Mouse (Mus musculus): ENCODE measurements around the gene Acin1. TPM values are rescaled to one million over a fixed set of nuclear protein-coding genes. Genes with fewer than 3 reads are reported as not detected.
A peak's percentile ranks its signal among the peaks of the same experiment; 100 is the strongest.

The Acin1 gene
- total and polyA plus RNA-seq, 2 experiments from 2014 or later, result 56.0 to 69.7 TPM

GRCm38 (mm10) chr14:54709054-54709453 is 22.3 kb upstream of the Acin1 start:
- 78% methylated on average over 9 of the region's 9 CpGs for whole genome bisulfite sequencing
- Histone ChIP-seq H3K9ac (replicated peaks; ENCODE audit: low read depth, low read length) (no peak overlapping the region), H3K36me3 (replicated peaks; ENCODE audit: control insufficient read depth, insufficient read depth, low read length) (no peaks in the 10 kb centered on the region), H3K27ac (ENCODE audit: low read depth) (no peak overlapping the region), H3K4me3 (ENCODE audit: low read depth, low read length) (no peak overlapping the region), H3K4me1 (ENCODE audit: control insufficient read depth, insufficient read depth) (peaks cover 13% of the 10 kb centered on the region), H3K27me3 (ENCODE audit: control insufficient read depth, insufficient read depth, low read length) (no peaks in the 10 kb centered on the region), H3K9me3 (replicated peaks; ENCODE audit: control insufficient read depth, low read length) (no peaks in the 10 kb centered on the region), H3K4me2 (ENCODE audit: low read depth, low read length) (no peak overlapping the region)
- DNase-seq (ENCODE audit: low spot score), result no peak
- TF ChIP-seq CTCF (IDR thresholded peaks at IDR 0.05; ENCODE audit: low read depth) (no peak), EP300 (IDR thresholded peaks at IDR 0.05; ENCODE audit: low read depth) (no peak)
- ATAC-seq (ENCODE audit: insufficient read depth, low read depth), result no peak

- 23% methylated on average over 17 of the region's 17 CpGs for WGBS
- Histone ChIP-seq H3K9me3 (replicated peaks; ENCODE audit: control insufficient read depth, low read length) (no peaks in the 10 kb centered on the region), H3K27me3 (ENCODE audit: control insufficient read depth, insufficient read depth, low read length) (no peaks in the 10 kb centered on the region), H3K4me2 (ENCODE audit: low read depth, low read length) (no peak overlapping the region), H3K4me3 (ENCODE audit: low read depth, low read length) (no peak overlapping the region), H3K27ac (ENCODE audit: low read depth) (no peak overlapping the region), H3K4me1 (ENCODE audit: control insufficient read depth, insufficient read depth) (peaks cover 13% of the 10 kb centered on the region), H3K36me3 (replicated peaks; ENCODE audit: control insufficient read depth, insufficient read depth, low read length) (no peaks in the 10 kb centered on the region), H3K9ac (replicated peaks; ENCODE audit: low read depth, low read length) (0 out of 2 replicates have a peak overlapping the region, but pooled peaks have one; percentile 22)
- peak; percentile 53; the same call in 1 of the 2 replicates for ATAC-seq (ENCODE audit: insufficient read depth, low read depth)
- peak; percentile 29 for DNase-seq (ENCODE audit: low spot score)
- TF ChIP-seq EP300 (IDR thresholded peaks at IDR 0.05; ENCODE audit: low read depth), result no peak
- TF ChIP-seq CTCF (IDR thresholded peaks at IDR 0.05; ENCODE audit: low read depth), result no peak
These were observed 20.0 kb upstream of the Acin1 start for GRCm38 (mm10) chr14:54706589-54707320.

- H3K9me3 ChIP-seq (replicated peaks; ENCODE audit: control insufficient read depth, low read length), result no peaks in the 10 kb centered on the region
- H3K4me3 ChIP-seq (ENCODE audit: low read depth, low read length), result no peak overlapping the region
- 18% methylated on average over 5 of the region's 5 CpGs for WGBS
- H3K4me2 ChIP-seq (ENCODE audit: low read depth, low read length), result no peak overlapping the region
- DNase-seq (ENCODE audit: low spot score), result no peak
- peaks cover 13% of the 10 kb centered on the region for H3K4me1 ChIP-seq (ENCODE audit: control insufficient read depth, insufficient read depth)
- no peaks in the 10 kb centered on the region for H3K36me3 ChIP-seq (replicated peaks; ENCODE audit: control insufficient read depth, insufficient read depth, low read length)
- H3K27ac ChIP-seq (ENCODE audit: low read depth), result no peak overlapping the region
- no peaks in the 10 kb centered on the region for H3K27me3 ChIP-seq (ENCODE audit: control insufficient read depth, insufficient read depth, low read length)
- TF ChIP-seq CTCF (IDR thresholded peaks at IDR 0.05; ENCODE audit: low read depth) (no peak), EP300 (IDR thresholded peaks at IDR 0.05; ENCODE audit: low read depth) (no peak)
- H3K9ac ChIP-seq (replicated peaks; ENCODE audit: low read depth, low read length), result no peak overlapping the region
- no peak for ATAC-seq (ENCODE audit: insufficient read depth, low read depth)
These were observed 19.1 kb upstream of the Acin1 start for GRCm38 (mm10) chr14:54705844-54706243.

- WGBS, result 52% methylated on average over 10 of the region's 10 CpGs
- Histone ChIP-seq H3K4me3 (ENCODE audit: low read depth, low read length) (no peak overlapping the region), H3K4me2 (ENCODE audit: low read depth, low read length) (no peak overlapping the region), H3K4me1 (ENCODE audit: control insufficient read depth, insufficient read depth) (peaks cover 22% of the 10 kb centered on the region), H3K27me3 (ENCODE audit: control insufficient read depth, insufficient read depth, low read length) (no peaks in the 10 kb centered on the region), H3K9me3 (replicated peaks; ENCODE audit: control insufficient read depth, low read length) (no peaks in the 10 kb centered on the region), H3K9ac (replicated peaks; ENCODE audit: low read depth, low read length) (no peak overlapping the region), H3K27ac (ENCODE audit: low read depth) (no peak overlapping the region), H3K36me3 (replicated peaks; ENCODE audit: control insufficient read depth, insufficient read depth, low read length) (no peaks in the 10 kb centered on the region)
- DNase-seq (ENCODE audit: low spot score) (no peak), ATAC-seq (ENCODE audit: insufficient read depth, low read depth) (no peak)
- TF ChIP-seq EP300 (IDR thresholded peaks at IDR 0.05; ENCODE audit: low read depth) (no peak), CTCF (IDR thresholded peaks at IDR 0.05; ENCODE audit: low read depth) (no peak)
These were observed 16.5 kb upstream of the Acin1 start for GRCm38 (mm10) chr14:54703207-54703606.

- WGBS, result 7% methylated on average over 6 of the region's 6 CpGs
- no peak overlapping the region for H3K4me3 ChIP-seq (ENCODE audit: low read depth, low read length)
- DNase-seq (ENCODE audit: low spot score) (peak; percentile 81), ATAC-seq (ENCODE audit: insufficient read depth, low read depth) (peak; percentile 78)
- H3K9ac ChIP-seq (replicated peaks; ENCODE audit: low read depth, low read length), result no peak overlapping the region
- H3K4me1 ChIP-seq (ENCODE audit: control insufficient read depth, insufficient read depth), result peaks cover 14% of the 10 kb centered on the region; the same call in 1 of the 2 replicates
- H3K4me2 ChIP-seq (ENCODE audit: low read depth, low read length), result no peak overlapping the region
- H3K27me3 ChIP-seq (ENCODE audit: control insufficient read depth, insufficient read depth, low read length), result no peaks in the 10 kb centered on the region
- H3K27ac ChIP-seq (ENCODE audit: low read depth), result no peak overlapping the region
- H3K9me3 ChIP-seq (replicated peaks; ENCODE audit: control insufficient read depth, low read length), result no peaks in the 10 kb centered on the region
- no peak for TF ChIP-seq EP300 (IDR thresholded peaks at IDR 0.05; ENCODE audit: low read depth)
- peak; percentile 98 for TF ChIP-seq CTCF (IDR thresholded peaks at IDR 0.05; ENCODE audit: low read depth)
- H3K36me3 ChIP-seq (replicated peaks; ENCODE audit: control insufficient read depth, insufficient read depth, low read length), result no peaks in the 10 kb centered on the region
These were observed 14.6 kb upstream of the Acin1 start for GRCm38 (mm10) chr14:54701298-54701697.

Measured in heart, postnatal 0 days (tissue).